Mouse (Mus musculus): Measurements from ENCODE around the gene Ergic2. TPM values are rescaled to one million over a fixed set of nuclear protein-coding genes. Genes with fewer than 3 reads are reported as not detected.

Ergic2 gene
- total RNA-seq (2021), result 10 to 100 TPM; 61.6 to 63.1 TPM

GRCm38 (mm10) chr6:148211897-148212680, at the start of gene Ergic2:
TSS of gene Ergic2 (minus strand) at chr6:148212374.
- DNase-seq, result peak; percentile 94 to 96
- intact Hi-C loops (cut with DNase I), result loop anchor here (5.0 kb wide), 3 partner anchors 620 to 975 kb away; partner anchors contain the start of genes Amn1, Caprin2 and Ipo8

GRCm38 (mm10) chr6:148260729-148261101, 48.5 kb upstream of the Ergic2 start:
- no peak for DNase-seq
- intact Hi-C loops (cut with DNase I), result no loop called here

- DNase-seq, result no peak
- intact Hi-C loops (cut with DNase I), result loop anchor here (5.0 kb wide), 1 partner anchor 122 kb away; no protein-coding TSS in a partner anchor
Measured at GRCm38 (mm10) chr6:148259979-148260728, 48.0 kb upstream of the Ergic2 start.

- intact Hi-C loops (cut with DNase I), result loop anchor here (5.0 kb wide), 1 partner anchor 123 kb away; no protein-coding TSS in a partner anchor
- DNase-seq, result no peak
Measured at GRCm38 (mm10) chr6:148259074-148259473, 46.9 kb upstream of the Ergic2 start.

- intact Hi-C loops (cut with DNase I), result loop anchor here (5.0 kb wide), 1 partner anchor 124 kb away; no protein-coding TSS in a partner anchor
- DNase-seq, result no peak
Measured at GRCm38 (mm10) chr6:148257805-148258204, 45.6 kb upstream of the Ergic2 start.

GRCm38 (mm10) chr6:148256109-148256508, 43.9 kb upstream of the Ergic2 start:
- intact Hi-C loops (cut with DNase I), result loop anchor here (5.0 kb wide), 1 partner anchor 126 kb away; no protein-coding TSS in a partner anchor

GRCm38 (mm10) chr6:148255395-148256053, 43.4 kb upstream of the Ergic2 start:
- no peak for DNase-seq
- intact Hi-C loops (cut with DNase I), result loop anchor here (5.0 kb wide), 1 partner anchor 127 kb away; no protein-coding TSS in a partner anchor

More at GRCm38 (mm10) chr6:148256109-148256508, 43.9 kb upstream of the Ergic2 start:
- DNase-seq, result no peak

- intact Hi-C loops (cut with DNase I), result loop anchor here (2.0 kb wide), 1 partner anchor 502 kb away; no protein-coding TSS in a partner anchor
- no peak for DNase-seq
Measured at GRCm38 (mm10) chr6:148249221-148249620, 37.0 kb upstream of the Ergic2 start.

- DNase-seq, result peak; percentile 29 to 39
- intact Hi-C loops (cut with DNase I), result loop anchor here (1.0 to 2.0 kb wide), 2 partner anchors 439 to 502 kb away; no protein-coding TSS in a partner anchor
Measured at GRCm38 (mm10) chr6:148248625-148249024, 36.5 kb upstream of the Ergic2 start.

- DNase-seq, result no peak
- intact Hi-C loops (cut with DNase I), result no loop called here
Measured at GRCm38 (mm10) chr6:148246544-148246943, 34.4 kb upstream of the Ergic2 start.

GRCm38 (mm10) chr6:148244836-148245235, 32.7 kb upstream of the Ergic2 start:
- intact Hi-C loops (cut with DNase I), result loop anchor here (5.0 kb wide), 1 partner anchor 197 kb away; the partner anchor contains the start of gene Tmtc1
- no peak for DNase-seq

GRCm38 (mm10) chr6:148242304-148242703, 30.1 kb upstream of the Ergic2 start:
- intact Hi-C loops (cut with DNase I), result loop anchor here (5.0 kb wide), 1 partner anchor 200 kb away; the partner anchor contains the start of gene Tmtc1
- no peak for DNase-seq

GRCm38 (mm10) chr6:148241685-148242084, 29.5 kb upstream of the Ergic2 start:
- DNase-seq, result no peak
- intact Hi-C loops (cut with DNase I), result loop anchor here (5.0 kb wide), 1 partner anchor 201 kb away; the partner anchor contains the start of gene Tmtc1

- no peak for DNase-seq
- intact Hi-C loops (cut with DNase I), result no loop called here
Measured at GRCm38 (mm10) chr6:148239311-148239710, 27.1 kb upstream of the Ergic2 start.

GRCm38 (mm10) chr6:148237453-148237852, 25.3 kb upstream of the Ergic2 start:
- DNase-seq, result no peak
- intact Hi-C loops (cut with DNase I), result no loop called here

GRCm38 (mm10) chr6:148234105-148234828, 22.1 kb upstream of the Ergic2 start:
- no peak for DNase-seq
- intact Hi-C loops (cut with DNase I), result loop anchor here (5.0 kb wide), 1 partner anchor 683 kb away; no protein-coding TSS in a partner anchor

- DNase-seq, result no peak
- intact Hi-C loops (cut with DNase I), result no loop called here
Measured at GRCm38 (mm10) chr6:148227542-148227941, 15.4 kb upstream of the Ergic2 start.

- DNase-seq, result no peak
- intact Hi-C loops (cut with DNase I), result no loop called here
Measured at GRCm38 (mm10) chr6:148222686-148223085, 10.5 kb upstream of the Ergic2 start.

GRCm38 (mm10) chr6:148218235-148219076, 6.3 kb upstream of the Ergic2 start:
- no peak for DNase-seq
- intact Hi-C loops (cut with DNase I), result no loop called here

Measured in heart, postnatal 36 days (tissue).